Mouse (Mus musculus) adrenal gland, adult 10 weeks (tissue): Measurements from ENCODE around the gene Tpra1. TPM values are rescaled to one million over a fixed set of nuclear protein-coding genes. Genes with fewer than 3 reads are reported as not detected.

Source experiments
- polyA plus RNA-seq: library from polyadenylated mRNA; stranded (reverse); fragments of 350-450 nt; fragmentation: Illumina TruSeq; extraction: RNeasy Lipid Tissue Mini Kit (QIAGEN cat#74804); gene quantifications from one replicate; pipeline ENCODE4 v1.2.3, GENCODE M21; 2014; ENCODE audit warnings: low read depth, low replicate concordance

The Tpra1 gene
- polyA plus RNA-seq, result 9.1 TPM

DNA sequence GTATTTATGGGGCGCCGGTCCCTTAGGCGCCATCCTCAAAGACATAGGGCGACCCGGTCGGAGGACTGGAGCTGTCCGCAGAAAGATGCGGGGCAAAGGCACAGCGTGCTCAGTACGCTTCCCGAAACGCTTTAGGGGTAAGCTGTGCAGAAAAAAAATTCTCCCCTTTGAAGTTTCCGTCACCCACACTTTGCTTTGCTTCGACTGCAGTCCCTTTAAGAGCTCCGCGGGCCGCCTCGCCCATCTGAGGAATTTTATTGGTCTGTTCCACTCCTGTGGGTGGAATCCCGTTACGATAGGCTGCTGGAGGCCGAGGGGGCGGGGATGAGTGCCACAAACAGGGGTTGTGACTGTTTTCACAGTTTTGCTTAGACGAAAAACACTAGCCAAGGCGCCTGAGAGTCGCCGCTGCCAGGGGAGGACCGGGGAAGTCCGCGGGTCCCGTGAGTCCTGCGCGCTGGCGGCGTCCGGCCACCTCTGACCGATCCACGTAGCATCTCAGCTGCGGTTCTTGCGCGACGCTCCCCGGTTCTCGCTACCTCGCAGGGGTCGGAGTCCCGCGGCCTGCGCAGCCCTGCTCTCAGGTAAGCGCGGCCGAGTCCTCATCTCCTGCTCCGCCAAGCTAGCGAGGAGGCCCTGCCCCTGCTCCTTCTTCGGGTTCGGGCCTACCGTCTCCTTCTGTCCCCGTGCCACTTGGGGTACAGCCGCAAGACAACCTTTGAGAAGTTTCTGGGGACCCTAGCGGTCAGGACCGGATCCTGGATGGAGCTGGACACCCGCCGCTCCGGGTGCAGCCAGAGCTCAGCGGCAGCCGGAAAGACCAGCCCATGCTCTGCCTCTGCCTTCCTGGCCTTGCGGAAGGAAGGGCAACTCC, at the start of gene Tpra1:
Tpra1 (plus strand) TSS at position 305 of the 874 bp plus-strand sequence.

DNA sequence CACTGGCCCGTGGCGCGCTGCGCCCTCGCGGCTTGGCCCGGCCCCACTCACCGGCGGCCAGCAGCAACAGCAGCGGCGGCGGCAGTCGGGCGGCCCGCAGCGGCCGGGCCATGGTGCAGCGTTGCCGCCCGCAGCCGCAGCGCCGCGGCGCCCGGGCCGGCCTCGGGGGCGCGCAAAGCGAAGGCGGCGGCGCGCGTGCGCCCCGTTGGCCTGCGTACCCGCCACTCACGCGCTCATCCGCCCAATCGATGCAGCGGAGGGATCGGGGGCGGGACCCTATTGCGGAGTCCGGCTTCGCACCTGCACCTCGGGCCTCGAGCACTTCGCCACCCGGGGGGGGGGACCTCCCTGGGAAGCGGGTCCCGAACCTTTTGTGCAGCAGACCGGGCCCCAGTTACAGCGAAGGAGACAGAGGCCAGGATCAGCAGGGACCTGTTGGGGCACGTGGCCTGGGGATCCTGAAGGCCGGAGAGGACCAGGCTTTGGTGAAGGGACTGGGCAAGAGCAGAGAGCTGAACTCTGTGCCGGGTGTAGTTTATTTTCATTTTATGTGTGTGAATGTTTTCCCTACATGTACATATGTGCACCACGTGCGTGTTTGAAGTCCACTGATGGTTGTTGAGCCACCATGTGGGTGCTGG, 27.1 kb upstream of the Tpra1 start, which contains the start of gene Podxl2:
Podxl2 (minus strand) TSS at position 177 of the 641 bp plus-strand sequence.

DNA sequence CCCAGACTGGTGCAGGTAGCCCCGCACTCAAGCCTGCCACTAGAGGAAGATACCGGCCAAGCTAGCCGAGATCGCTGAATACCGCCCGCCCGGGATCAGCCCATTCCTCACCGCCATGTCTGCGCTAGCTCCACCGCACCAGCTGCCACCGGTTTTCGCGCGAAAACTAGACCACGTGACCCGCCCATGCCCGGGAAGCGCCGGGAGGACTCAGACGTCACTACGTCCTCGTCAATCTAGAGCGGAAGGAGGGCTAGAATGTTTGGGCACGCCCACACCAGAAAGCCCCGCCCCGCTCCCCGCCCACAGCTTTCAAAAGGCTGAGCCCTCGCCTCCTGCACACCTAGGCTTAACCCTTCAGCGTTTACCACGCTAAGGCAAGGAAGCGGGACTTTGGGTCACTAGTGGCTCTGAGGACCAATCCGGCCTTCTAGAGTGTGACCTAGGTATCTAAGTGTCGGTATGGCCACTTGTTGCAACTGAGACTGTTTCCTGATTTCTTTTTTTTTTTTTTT, 3.5 kb upstream of the Tpra1 start, which contains the start of gene Mcm2:
Mcm2 (minus strand) TSS at position 247 of the 515 bp plus-strand sequence.

Other genes with a start within 250 kb of the Tpra1 start
- 28.2 TPM for gene Mgll, start 177.8 kb upstream of the Tpra1 start, polyA plus RNA-seq
- gene Abtb1, start 60.3 kb upstream of the Tpra1 start, polyA plus RNA-seq, result 0.76 TPM
- 1.2 TPM for gene Podxl2, start 27.2 kb upstream of the Tpra1 start, polyA plus RNA-seq
- gene Mcm2, start 3.5 kb upstream of the Tpra1 start, polyA plus RNA-seq, result 4.4 TPM